Mouse (Mus musculus) liver, adult 10 weeks (tissue): ENCODE results near the gene Olfr1145. TPM values are rescaled to one million over a fixed set of nuclear protein-coding genes. Genes with fewer than 3 reads are reported as not detected.

ENCODE experiments used
- polyA plus RNA-seq: library from polyadenylated mRNA; stranded (reverse); fragments of 350-450 nt; fragmentation: Illumina TruSeq; extraction: RNeasy Lipid Tissue Mini Kit (QIAGEN cat#74804); gene quantifications from one replicate; pipeline ENCODE4 v1.2.3, GENCODE M21; 2014; ENCODE audit warnings: low read depth, low replicate concordance

The Olfr1145 gene
- polyA plus RNA-seq = not detected

DNA sequence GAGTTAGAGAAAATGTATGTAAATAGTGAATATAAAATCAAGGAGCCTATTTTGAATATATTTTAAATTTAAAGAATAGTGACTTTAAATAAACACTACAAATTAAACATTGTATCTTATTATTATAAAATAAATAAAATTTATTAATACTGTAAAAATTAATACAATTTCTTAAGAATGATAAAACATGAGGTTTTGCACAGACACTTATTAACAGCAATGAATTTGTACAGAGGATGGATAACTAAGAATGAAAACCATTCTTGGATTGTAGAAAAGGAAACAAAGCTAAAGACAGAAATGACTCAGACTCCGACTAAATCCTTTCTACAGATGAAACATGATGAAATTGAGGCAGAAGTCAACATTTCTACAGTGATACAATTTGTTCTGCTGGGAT, at the start of gene Olfr1145:
Olfr1145 (plus strand) TSS at position 301 of the 400 bp plus-strand sequence.

DNA sequence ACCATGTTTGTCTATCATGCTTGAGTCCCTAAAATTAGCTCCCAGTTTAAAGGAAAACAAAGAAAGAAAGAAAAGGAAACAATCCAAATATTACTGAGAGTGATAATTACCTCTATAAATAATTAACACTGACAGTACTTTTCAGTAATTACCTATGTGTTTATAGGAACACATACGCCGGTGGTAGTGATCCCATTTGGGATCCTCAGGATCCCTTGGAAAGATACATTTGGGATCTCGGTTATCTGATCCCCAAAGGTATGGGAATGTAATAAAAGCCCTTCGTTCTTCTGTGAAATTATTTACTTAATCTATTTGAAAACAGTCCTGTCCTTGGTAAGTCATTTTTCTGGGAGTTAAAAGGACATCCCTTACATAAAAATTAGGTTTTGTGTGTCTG, 30.4 kb upstream of the Olfr1145 start, which contains the start of gene Olfr152:
Olfr152 (plus strand) TSS at position 301 of the 400 bp plus-strand sequence.

GRCm38 (mm10) chr2:87800292-87800691, 9.3 kb upstream of the Olfr1145 start, which contains the start of gene Olfr1143:
Olfr1143 (plus strand) TSS chr2:87800592.

DNA sequence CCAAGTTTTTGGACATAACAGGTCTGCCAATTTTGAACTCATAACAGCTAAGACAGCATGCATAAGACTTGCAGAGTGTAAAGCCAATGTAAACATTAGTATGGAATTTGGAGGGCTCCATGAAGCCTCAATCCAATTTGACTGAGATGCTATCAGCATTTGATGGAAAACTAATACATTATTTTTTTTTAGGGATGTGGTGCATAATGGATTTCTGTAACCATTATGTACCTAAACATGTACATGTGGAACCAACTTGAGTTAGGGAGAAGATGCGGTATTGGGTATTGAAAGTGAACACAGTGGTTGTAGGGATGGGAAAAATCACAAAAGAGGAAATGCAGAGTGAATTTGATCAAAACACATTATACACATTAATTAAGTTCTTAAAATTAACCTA, 20.6 kb downstream of the Olfr1145 start, which contains the start of gene Olfr1148:
Olfr1148 (plus strand) TSS at position 301 of the 400 bp plus-strand sequence.

GRCm38 (mm10) chr2:87843693-87844092, 34.1 kb downstream of the Olfr1145 start, which contains the start of gene Olfr1150-ps1:
Olfr1150-ps1 (plus strand) TSS chr2:87843993.

DNA sequence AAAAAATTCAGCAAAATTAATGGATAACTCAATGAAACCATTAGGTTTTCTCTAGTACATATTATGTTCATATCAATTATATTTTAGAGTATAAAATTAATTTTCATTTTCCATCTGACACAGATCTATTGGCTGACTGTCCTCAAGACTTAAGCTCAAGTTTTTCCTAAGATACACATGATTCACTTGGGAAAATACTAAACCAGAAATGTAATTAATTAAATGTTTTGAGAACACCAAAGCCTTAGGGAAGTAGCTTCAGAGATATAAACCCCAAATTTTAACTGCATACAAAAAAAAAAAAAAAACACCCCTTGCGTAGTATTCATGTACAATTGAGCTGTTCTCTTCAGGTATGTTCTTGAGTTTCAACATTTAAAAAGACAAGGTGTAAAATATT, 45.9 kb downstream of the Olfr1145 start, which contains the start of gene Olfr1151:
Olfr1151 (plus strand) TSS at position 301 of the 400 bp plus-strand sequence.

Other genes starting within 250 kb of the Olfr1145 start
- not detected for gene Olfr1129, start 235.9 kb upstream of the Olfr1145 start, polyA plus RNA-seq
- gene Olfr1130, start 203.6 kb upstream of the Olfr1145 start, polyA plus RNA-seq = not detected
- gene Olfr1131, start 182.7 kb upstream of the Olfr1145 start, polyA plus RNA-seq = not detected
- gene Olfr1132, start 172.3 kb upstream of the Olfr1145 start, polyA plus RNA-seq = not detected
- not detected for gene Olfr1133, start 162.4 kb upstream of the Olfr1145 start, polyA plus RNA-seq
- not detected for gene Olfr1134, start 151.4 kb upstream of the Olfr1145 start, polyA plus RNA-seq
- not detected for gene Olfr1135, start 136.2 kb upstream of the Olfr1145 start, polyA plus RNA-seq
- gene Olfr1136, start 115.9 kb upstream of the Olfr1145 start, polyA plus RNA-seq = not detected
- not detected for gene Olfr1137, start 96.6 kb upstream of the Olfr1145 start, polyA plus RNA-seq
- gene Olfr1138, start 69.8 kb upstream of the Olfr1145 start, polyA plus RNA-seq = not detected
- not detected for gene Olfr1140, start 66.1 kb upstream of the Olfr1145 start, polyA plus RNA-seq
- gene Olfr1141, start 55.8 kb upstream of the Olfr1145 start, polyA plus RNA-seq = not detected
- not detected for gene Olfr152, start 30.3 kb upstream of the Olfr1145 start, polyA plus RNA-seq
- not detected for gene Olfr1143, start 9.2 kb upstream of the Olfr1145 start, polyA plus RNA-seq
- not detected for gene Olfr1148, start 20.7 kb downstream of the Olfr1145 start, polyA plus RNA-seq
- not detected for gene Olfr1150-ps1, start 34.2 kb downstream of the Olfr1145 start, polyA plus RNA-seq
- not detected for gene Olfr1151, start 46.0 kb downstream of the Olfr1145 start, polyA plus RNA-seq
- not detected for gene Olfr1152, start 56.7 kb downstream of the Olfr1145 start, polyA plus RNA-seq
- not detected for gene Olfr1153, start 85.1 kb downstream of the Olfr1145 start, polyA plus RNA-seq
- not detected for gene Olfr1154, start 95.3 kb downstream of the Olfr1145 start, polyA plus RNA-seq
- gene Olfr1155, start 135.3 kb downstream of the Olfr1145 start, polyA plus RNA-seq = not detected
- not detected for gene Olfr1156, start 143.3 kb downstream of the Olfr1145 start, polyA plus RNA-seq
- not detected for gene Olfr1157, start 158.5 kb downstream of the Olfr1145 start, polyA plus RNA-seq
- gene Olfr74, start 164.8 kb downstream of the Olfr1145 start, polyA plus RNA-seq = not detected
- gene Olfr1158, start 180.3 kb downstream of the Olfr1145 start, polyA plus RNA-seq = not detected
- not detected for gene Olfr1160, start 198.4 kb downstream of the Olfr1145 start, polyA plus RNA-seq
- gene Olfr1161, start 213.0 kb downstream of the Olfr1145 start, polyA plus RNA-seq = not detected
- gene Olfr73, start 227.9 kb downstream of the Olfr1145 start, polyA plus RNA-seq = not detected
- gene Olfr1162, start 241.3 kb downstream of the Olfr1145 start, polyA plus RNA-seq = not detected